Mouse (Mus musculus) macrophage (primary cell): ENCODE results near the gene Hp. TPM values are rescaled to one million over a fixed set of nuclear protein-coding genes. Genes with fewer than 3 reads are reported as not detected.

Source experiments
- H3K27ac ChIP-seq: fragments of 350-480 bp; formaldehyde crosslinking; 2 replicates; pipeline ENCODE4 v1.9.0; 2021
- H3K36me3 ChIP-seq: fragments of 350-480 bp; formaldehyde crosslinking; 2 replicates; pipeline ENCODE4 v1.9.0; 2021; ENCODE audit errors: inconsistent target
- H3K4me3 ChIP-seq: fragments of 350-480 bp; formaldehyde crosslinking; 2 replicates; pipeline ENCODE4 v1.9.0; 2021; ENCODE audit errors: inconsistent target
- H3K79me2 ChIP-seq: fragments of 350-480 bp; formaldehyde crosslinking; 2 replicates; pipeline ENCODE4 v1.9.0; 2021; ENCODE audit errors: inconsistent target
- WGBS: methylation state at CpG from one replicate; pipeline ENCODE4 v1.1.7; 2026; ENCODE audit warnings: inconsistent platforms; ENCODE audit not compliant: missing documents; 5-methylcytosine and 5-hydroxymethylcytosine counted together
- polyA plus RNA-seq: library from polyadenylated mRNA; stranded (reverse); fragments of 250-400 nt; gene quantifications from 3 replicates; pipeline ENCODE4 v1.2.4, GENCODE M21; 2018; ENCODE audit warnings: inconsistent platforms

Hp gene
- polyA plus RNA-seq, 1 experiment from 2014 or later: 2.3 TPM

DNA sequence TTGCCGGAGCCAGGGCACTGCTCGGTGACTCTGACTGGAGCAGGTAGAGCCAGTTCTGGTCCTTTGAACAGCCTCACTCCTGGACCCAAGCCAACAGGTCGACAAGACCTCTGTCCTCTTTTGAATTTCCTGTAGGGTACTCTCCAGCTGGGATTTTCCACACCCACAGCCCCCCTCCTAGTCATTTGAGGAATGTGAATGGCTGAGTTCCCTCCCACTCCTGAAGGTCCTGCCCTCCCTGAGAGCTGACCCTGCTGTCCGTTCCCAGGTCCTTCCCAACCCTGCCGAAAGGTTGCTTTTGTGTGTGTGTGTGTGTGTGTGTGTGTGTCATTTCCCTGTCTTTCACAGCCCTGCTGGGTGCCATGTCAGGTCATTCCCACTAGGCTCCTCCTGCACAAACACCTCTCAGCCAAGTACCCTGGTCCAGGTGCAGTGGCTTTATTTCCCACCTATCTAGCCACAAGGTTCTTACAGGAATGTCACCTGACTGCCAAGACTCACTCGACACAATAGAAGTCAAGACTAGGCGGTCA lies 8.1 kb upstream of the Hp start:
- Histone ChIP-seq H3K4me3 (no peak overlapping the region), H3K27ac (no peak overlapping the region), H3K36me3 (no peaks in the 10 kb centered on the region), H3K79me2 (no peaks in the 10 kb centered on the region)
- WGBS: 76% methylated on average over 6 of the region's 7 CpGs

DNA sequence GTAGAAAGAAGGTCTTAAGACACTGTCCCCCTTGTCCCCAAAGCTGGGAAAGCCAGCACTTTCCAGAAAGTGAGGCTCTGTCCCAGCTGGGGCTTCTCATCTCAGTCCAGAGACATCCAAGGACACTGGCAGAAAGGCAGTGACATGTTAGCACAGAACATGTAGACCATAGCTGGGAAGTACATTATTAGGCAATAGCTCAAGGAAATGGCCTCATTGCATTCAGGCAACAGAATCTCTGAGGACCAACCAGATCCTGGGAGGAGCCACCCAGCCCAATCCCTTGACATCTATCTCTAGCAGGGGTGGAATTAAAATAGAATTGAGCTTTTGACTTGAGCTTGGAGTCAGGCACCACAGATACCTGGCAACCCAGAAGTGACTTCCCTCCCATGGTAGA lies 6.7 kb upstream of the Hp start:
- Histone ChIP-seq H3K27ac (no peak overlapping the region), H3K79me2 (no peaks in the 10 kb centered on the region), H3K4me3 (no peak overlapping the region), H3K36me3 (no peaks in the 10 kb centered on the region)

DNA sequence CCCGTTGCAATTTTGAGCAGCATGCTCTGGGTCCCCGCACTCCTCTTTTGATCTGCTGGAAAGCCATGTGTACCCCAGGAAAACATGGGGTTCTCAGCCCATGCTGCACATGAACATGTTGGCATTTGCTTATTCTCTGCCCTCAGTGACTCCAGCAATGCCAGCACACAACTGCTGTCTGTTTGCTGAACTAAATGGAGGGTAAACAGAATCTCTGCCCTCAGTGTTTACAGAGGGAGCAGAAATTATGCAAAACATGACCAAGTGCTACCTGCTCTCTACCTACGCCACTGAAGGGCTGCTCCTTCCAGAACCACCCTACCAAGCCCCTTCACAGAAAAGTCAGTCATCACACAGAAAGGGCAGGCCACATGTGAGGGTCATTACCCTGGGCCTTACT lies 5.9 kb upstream of the Hp start:
- H3K27ac ChIP-seq: no peak overlapping the region
- no peaks in the 10 kb centered on the region for H3K79me2 ChIP-seq
- 92% methylated on average over 3 of the region's 3 CpGs for WGBS
- no peaks in the 10 kb centered on the region for H3K36me3 ChIP-seq
- H3K4me3 ChIP-seq: no peak overlapping the region

DNA sequence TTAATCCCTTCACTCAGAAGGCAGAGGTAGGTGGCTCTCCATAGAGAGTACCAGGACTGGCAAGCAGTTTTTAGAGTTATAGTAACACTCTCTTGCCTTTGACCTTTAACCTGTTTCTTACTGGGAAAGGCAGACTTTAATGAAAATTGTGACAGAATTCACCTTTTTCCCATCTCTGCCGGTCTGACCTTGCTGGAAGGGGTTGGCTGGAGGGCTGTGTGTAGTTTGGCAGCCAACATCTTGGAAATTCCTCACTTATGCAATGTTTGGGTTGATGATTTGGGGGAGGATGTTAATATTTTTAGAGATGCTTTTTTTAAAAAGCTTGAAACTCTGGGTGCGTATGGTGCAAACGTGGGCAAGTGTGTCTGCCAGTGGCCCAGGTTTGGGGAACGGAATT lies 5.3 kb upstream of the Hp start:
- Histone ChIP-seq H3K36me3 (no peaks in the 10 kb centered on the region), H3K27ac (no peak overlapping the region), H3K4me3 (no peak overlapping the region), H3K79me2 (no peaks in the 10 kb centered on the region)
- WGBS: 74% methylated on average over 4 of the region's 4 CpGs

DNA sequence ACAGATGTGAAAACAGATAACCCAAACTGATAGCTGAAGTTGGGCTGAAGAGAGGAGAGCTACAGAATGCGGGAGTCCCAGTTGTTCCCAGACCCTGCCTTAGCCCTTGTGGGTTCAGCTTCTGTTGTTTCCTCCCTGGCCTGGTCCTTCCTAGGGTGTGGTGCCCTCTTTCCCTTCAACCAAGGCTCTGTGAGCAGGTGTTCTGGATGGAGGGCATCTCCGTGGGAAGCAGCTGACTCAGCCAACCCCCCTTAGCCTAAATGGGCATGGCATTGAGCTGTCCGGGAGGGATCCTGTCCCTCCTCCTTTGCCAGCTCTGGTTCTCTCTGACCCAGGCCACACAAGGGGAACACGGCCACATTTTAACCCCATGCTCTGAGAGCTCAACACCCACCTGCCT lies 2.7 kb downstream of the Hp start:
- H3K4me3 ChIP-seq: no peak overlapping the region
- no peak overlapping the region for H3K27ac ChIP-seq

DNA sequence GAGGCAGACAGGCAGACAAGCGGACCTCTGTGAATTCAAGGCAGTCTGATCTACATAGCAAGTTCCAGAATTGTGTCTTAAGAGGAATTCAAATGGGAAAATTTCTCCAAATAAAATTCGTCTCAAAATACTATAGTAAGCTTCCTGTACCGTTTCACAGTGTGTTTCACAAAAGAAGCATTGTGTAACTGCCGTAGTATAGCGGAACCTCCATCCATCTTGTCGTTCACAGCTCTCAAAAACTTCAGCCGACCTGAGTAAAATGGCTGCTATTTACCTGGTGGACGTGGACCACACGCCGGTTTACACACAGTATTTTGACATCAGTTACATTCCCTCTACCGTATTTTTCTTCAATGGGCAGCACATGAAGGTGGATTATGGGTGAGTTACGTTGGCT lies 7.8 kb downstream of the Hp start:
- Histone ChIP-seq H3K79me2 (peaks cover 9% of the 10 kb centered on the region; the same call in 1 of the 2 replicates), H3K36me3 (peaks cover 22% of the 10 kb centered on the region), H3K27ac (no peak overlapping the region), H3K4me3 (no peak overlapping the region)
- WGBS: 87% methylated on average over 12 of the region's 12 CpGs

More for the DNA sequence above, 2.7 kb downstream of the Hp start:
- 88% methylated on average over 3 of the region's 4 CpGs for WGBS
- Histone ChIP-seq H3K79me2 (no peaks in the 10 kb centered on the region), H3K36me3 (peaks cover 4% of the 10 kb centered on the region; the same call in 1 of the 2 replicates)

DNA sequence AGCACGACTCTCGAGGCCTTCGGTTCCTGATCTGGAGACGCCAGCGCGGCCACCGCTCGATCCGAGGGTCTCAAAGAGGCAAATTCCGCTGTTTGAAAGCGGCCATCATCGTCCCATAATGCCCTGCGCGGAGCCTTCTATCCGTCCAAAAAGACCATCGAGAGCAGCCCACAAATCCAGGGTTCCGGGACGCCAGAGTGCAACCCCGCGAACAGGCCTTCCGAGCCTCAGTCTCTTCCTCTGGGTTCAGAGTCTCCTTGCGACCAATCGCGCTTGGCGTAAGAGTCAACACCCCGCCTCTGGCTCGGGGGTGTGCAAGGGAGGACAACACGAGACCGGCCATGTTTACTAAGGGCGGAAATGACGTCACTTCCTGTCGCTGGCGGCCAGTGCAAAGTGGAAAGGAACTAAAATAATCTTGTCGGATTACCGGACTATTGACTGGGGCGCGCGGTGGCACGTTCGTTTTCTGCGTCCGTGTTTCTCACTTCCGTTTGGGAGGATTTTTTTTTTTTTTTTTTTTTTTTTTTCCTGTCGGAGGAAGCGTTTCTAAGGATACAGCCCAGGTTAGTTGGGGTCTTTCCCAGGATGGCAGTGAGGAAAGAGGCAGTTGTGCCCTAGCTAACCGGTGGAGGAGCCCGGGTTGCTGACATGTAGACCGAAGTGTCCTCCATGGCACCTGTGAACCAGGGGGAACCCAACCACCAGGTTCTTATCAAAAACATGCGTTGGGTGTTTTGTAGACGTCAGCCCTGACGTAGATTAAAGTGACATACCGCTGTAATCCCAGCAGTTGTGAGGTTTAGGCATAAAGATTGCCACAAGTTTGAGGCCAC lies 13.3 kb downstream of the Hp start, which contains the start of the genes Dhx38 and Txnl4b:
Dhx38 (minus strand) TSS at position 364 of the 836 bp plus-strand sequence.
Txnl4b (plus strand) TSS at position 395 of the 836 bp plus-strand sequence.
- peaks cover 40% of the 10 kb centered on the region for H3K79me2 ChIP-seq
- peaks cover 33% of the 10 kb centered on the region for H3K36me3 ChIP-seq
- 1% methylated on average over 40 of the region's 52 CpGs for WGBS
- H3K4me3 ChIP-seq: peak within 1 kb of the TSS; percentile 97
- peak within 1 kb of the TSS; percentile 88 for H3K27ac ChIP-seq

DNA sequence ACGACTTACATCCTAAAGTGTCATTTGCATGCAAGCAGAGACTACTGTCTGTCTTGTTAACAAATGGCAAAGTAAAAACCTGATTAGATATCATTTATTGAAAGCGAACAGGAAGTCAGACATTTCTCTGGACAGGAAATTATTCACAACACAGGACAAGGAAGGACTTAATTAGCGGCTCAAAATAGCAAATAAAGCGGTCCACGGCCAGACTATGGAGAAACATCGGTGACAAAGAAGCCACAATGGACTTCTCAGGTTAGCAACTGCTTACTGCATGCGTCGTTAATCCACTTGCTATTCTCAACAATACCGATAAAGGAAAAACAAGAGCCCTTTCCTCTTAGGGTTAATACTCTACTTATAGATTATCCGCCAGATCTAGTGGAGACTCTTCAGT lies 14.2 kb downstream of the Hp start:
- peak overlapping the region; percentile 97 for H3K4me3 ChIP-seq
- WGBS: 3% methylated on average over 10 of the region's 10 CpGs
- peak overlapping the region; percentile 88 for H3K27ac ChIP-seq

DNA sequence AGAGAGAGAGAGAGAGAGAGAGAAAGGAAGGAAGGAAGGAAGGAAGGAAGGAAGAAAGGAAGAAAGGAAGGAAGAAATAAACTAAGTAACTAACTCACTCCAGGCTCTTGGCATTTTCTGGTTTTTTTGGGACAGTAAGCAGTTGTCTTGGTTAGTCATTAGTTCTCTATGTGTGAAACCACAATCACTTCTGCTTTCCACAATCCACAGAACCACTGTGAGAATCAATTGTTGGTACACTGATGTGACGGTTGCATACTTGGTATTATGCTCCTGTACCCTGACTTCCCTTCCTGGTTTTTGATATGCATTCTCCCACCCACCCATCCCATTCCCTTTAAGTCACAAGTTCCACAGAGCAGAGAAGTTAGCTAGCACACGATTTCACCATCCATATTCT lies 15.1 kb downstream of the Hp start:
- H3K4me3 ChIP-seq: peak overlapping the region; percentile 97; the same call in 1 of the 2 replicates

More for the DNA sequence above, 14.2 kb downstream of the Hp start:
- Histone ChIP-seq H3K36me3 (peaks cover 35% of the 10 kb centered on the region), H3K79me2 (peaks cover 40% of the 10 kb centered on the region)

DNA sequence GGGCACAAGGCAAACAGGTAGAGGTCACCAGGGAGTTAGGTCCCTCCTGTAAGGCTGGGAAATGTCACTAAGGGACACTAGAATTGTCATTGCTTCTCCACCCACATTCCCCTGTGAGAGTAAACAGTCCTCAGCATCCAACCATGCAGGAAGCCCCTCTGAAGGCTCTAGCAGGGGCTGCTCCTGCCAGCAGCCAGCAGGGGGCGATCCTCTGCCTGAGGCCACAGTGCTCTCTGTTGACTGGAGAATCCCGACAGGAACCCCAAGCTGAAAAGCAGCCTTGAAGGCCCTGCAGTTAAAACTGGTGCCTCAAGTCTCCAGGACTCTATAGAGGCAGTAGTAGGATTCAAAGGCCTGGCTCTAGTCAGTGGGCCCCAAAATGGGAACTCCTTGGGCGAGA lies 27.3 kb downstream of the Hp start:
- H3K27ac ChIP-seq: no peak overlapping the region
- 64% methylated on average over 3 of the region's 3 CpGs for WGBS
- H3K4me3 ChIP-seq: no peak overlapping the region
- peaks cover 96% of the 10 kb centered on the region for H3K36me3 ChIP-seq
- H3K79me2 ChIP-seq: no peaks in the 10 kb centered on the region

More for the DNA sequence above, 15.1 kb downstream of the Hp start:
- WGBS: 0% methylated on average over 1 of the region's 2 CpGs
- H3K27ac ChIP-seq: peak overlapping the region; percentile 13; the same call in 1 of the 2 replicates
- H3K79me2 ChIP-seq: peaks cover 40% of the 10 kb centered on the region
- H3K36me3 ChIP-seq: peaks cover 38% of the 10 kb centered on the region

DNA sequence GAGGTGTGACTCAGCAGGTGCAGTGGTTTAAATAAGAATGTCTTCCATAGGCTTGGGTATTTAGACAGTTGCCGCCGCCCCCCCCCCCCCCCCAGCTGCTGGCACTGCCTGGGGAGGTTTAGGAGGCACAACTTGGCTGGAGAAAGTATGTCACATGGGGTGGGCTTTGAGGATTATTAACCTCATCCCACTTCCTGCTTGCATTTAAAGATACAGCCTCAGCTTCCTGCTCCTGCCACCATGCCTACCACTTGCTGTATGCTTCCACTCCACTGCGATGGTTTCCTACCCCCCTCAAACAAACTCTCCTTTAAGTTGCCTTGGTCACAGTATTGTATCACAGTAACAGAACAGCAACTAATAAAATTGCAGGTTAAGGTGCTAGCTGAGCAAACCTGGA lies 34.9 kb downstream of the Hp start:
- WGBS: 14% methylated on average over 1 of the region's 3 CpGs
- no peak overlapping the region for H3K4me3 ChIP-seq
- H3K79me2 ChIP-seq: no peaks in the 10 kb centered on the region

DNA sequence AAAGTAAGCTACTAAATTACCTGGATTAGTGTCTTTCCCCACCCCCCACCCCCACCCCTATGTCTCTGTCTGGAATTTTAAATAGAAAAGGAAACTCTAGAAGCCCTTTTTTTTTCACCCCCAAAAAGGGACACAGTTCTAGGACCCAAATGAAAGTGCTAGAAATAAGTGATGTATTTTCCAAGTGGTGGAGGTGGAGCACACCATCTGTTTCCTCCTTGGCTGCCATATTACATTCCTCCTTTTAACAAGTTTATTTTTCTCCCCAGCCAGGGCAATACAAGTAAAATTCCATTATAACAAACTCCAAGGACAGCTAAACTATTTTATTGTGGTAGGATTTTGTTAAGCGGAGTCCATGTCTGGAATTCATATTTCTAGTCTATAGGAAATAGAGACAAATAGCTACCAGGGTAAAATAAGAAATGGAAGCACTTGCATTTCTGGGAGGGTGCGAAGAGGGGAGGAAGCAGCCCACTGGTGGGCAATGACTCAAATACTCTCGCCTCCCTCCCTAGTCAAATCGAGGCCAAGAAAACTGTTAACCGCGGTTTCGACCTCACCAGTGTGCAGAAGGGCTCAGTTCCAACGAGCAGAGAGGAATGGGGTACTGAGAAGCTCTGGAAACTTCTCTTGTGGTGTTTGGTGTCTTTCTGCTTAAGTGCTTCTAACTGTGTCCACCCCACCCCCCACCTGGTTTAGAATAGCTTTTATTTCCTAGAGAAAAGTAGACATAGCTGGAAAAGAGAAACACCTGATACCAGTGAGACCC lies 36.0 kb downstream of the Hp start:
- H3K27ac ChIP-seq: no peak overlapping the region
- H3K4me3 ChIP-seq: no peak overlapping the region
- no peaks in the 10 kb centered on the region for H3K79me2 ChIP-seq
- WGBS: 73% methylated on average over 8 of the region's 8 CpGs
- H3K36me3 ChIP-seq: peaks cover 10% of the 10 kb centered on the region

More for the DNA sequence above, 34.9 kb downstream of the Hp start:
- Histone ChIP-seq H3K36me3 (peaks cover 20% of the 10 kb centered on the region), H3K27ac (no peak overlapping the region)

DNA sequence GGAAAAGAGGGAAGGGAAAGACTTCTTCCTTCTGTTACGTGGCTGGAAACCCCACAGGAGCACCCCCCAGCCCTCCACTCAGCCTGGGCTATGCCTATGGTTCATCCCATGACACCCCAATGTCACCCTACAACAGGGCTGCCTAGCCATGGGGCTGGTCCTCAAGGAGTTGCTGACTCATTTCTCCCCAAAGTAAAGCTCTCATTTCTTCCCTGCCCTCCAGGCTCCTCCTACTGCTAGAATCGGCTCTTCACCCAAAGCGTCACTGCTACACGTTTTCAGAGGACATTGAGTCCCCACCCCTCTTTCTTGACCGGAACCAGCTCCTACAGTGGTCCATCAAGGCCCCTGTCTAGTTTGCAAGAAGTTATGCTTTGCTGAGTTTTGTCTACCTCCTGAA lies 36.8 kb downstream of the Hp start:
- no peak overlapping the region for H3K27ac ChIP-seq
- WGBS: 78% methylated on average over 5 of the region's 5 CpGs
- peaks cover 2% of the 10 kb centered on the region; the same call in 1 of the 2 replicates for H3K36me3 ChIP-seq
- no peaks in the 10 kb centered on the region for H3K79me2 ChIP-seq
- no peak overlapping the region for H3K4me3 ChIP-seq

DNA sequence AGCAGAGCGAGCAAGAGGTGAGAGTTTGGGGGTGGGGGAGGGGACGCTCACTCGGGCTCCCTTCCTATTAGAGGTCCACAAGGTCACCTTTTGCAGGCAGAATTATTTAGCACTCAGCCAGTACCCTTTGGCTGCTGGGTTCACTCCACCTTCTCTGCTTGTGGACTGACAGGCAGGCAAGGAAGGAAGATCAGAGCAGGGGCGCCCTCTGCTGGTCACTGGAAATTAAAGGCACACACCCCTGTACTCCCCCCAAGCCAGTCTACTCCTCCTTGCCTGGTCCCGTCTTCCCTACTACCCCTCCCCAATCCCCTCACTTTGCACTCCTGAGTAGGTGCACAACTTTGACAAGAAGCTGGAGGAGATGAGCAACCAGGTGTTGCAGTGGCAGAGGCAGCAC lies 42.3 kb downstream of the Hp start:
- 27% methylated on average over 5 of the region's 5 CpGs for WGBS
- Histone ChIP-seq H3K4me3 (no peak overlapping the region), H3K27ac (no peak overlapping the region), H3K79me2 (no peaks in the 10 kb centered on the region), H3K36me3 (no peaks in the 10 kb centered on the region)
